Mouse (Mus musculus) bone marrow macrophage, adult 2 months (primary cell): Measurements from ENCODE around the gene Rwdd4a.

ENCODE experiments used
- CTCF ChIP-seq: IDR thresholded peaks from 2 replicates; pipeline ENCODE4 v1.5.1; 2012; ENCODE audit warnings: low read depth, mild to moderate bottlenecking, low read length, moderate library complexity
- POLR2A ChIP-seq: IDR thresholded peaks from 2 replicates; pipeline ENCODE4 v1.6.1; 2012; ENCODE audit warnings: mild to moderate bottlenecking, low read depth, low read length, borderline replicate concordance

GRCm38 (mm10) chr8:47570161-47570560, 36.7 kb downstream of the Rwdd4a start:
- TF ChIP-seq CTCF (no peak), POLR2A (no peak)
